Mouse (Mus musculus) cortical plate, adult 2 months (tissue): ENCODE results near the gene Fam149b. TPM values are rescaled to one million over a fixed set of nuclear protein-coding genes. Genes with fewer than 3 reads are reported as not detected.

Experiments
- H3K27ac ChIP-seq: fragments of 200-500 bp; 2 replicates; pipeline ENCODE4 v1.5.1; 2012; ENCODE audit warnings: low read length, control low read depth, inconsistent platforms; ENCODE audit not compliant: insufficient read depth
- H3K4me1 ChIP-seq: fragments of 200-500 bp; 2 replicates; pipeline ENCODE4 v1.6.1; 2011; ENCODE audit warnings: low read length; ENCODE audit not compliant: control insufficient read depth, insufficient read depth
- H3K4me3 ChIP-seq: fragments of 200-500 bp; 2 replicates; pipeline ENCODE4 v1.5.1; 2011; ENCODE audit warnings: mild to moderate bottlenecking, low read length, control low read depth; ENCODE audit not compliant: insufficient read depth
- CTCF ChIP-seq: fragments of 200-500 bp; IDR thresholded peaks from 2 replicates; pipeline ENCODE4 v1.5.1; 2011; ENCODE audit warnings: mild to moderate bottlenecking, control low read depth, low read length; ENCODE audit not compliant: insufficient read depth; ENCODE audit errors: extremely low read depth
- POLR2A ChIP-seq: fragments of 200-500 bp; IDR thresholded peaks from 2 replicates; pipeline ENCODE4 v1.6.1; 2011; ENCODE audit warnings: mild to moderate bottlenecking, low read length, control low read depth; ENCODE audit not compliant: insufficient read depth; ENCODE audit errors: extremely low read depth
- polyA plus RNA-seq: library from polyadenylated mRNA; depleted of rRNA; stranded (reverse); fragments of >200 nt; gene quantifications from 2 replicates; pipeline ENCODE4 v1.2.3, GENCODE M21; 2012; rRNA removed

Gene Fam149b
- polyA plus RNA-seq, 1 experiment: 56.6 TPM

- Histone ChIP-seq H3K4me3 (no peak overlapping the region), H3K27ac (no peak overlapping the region), H3K4me1 (no peaks in the 10 kb centered on the region)
- TF ChIP-seq CTCF: no peak
- TF ChIP-seq POLR2A: no peak
Observed at GRCm38 (mm10) chr14:20423046-20423445, 75.1 kb downstream of the Fam149b start.

GRCm38 (mm10) chr14:20428593-20428992 is 80.6 kb downstream of the Fam149b start:
- H3K4me3 ChIP-seq: no peak overlapping the region
- H3K27ac ChIP-seq: no peak overlapping the region
- no peaks in the 10 kb centered on the region for H3K4me1 ChIP-seq
- no peak for TF ChIP-seq POLR2A
- no peak for TF ChIP-seq CTCF

- TF ChIP-seq CTCF (no peak), POLR2A (no peak)
- no peak overlapping the region for H3K27ac ChIP-seq
- H3K4me3 ChIP-seq: no peak overlapping the region
- no peaks in the 10 kb centered on the region for H3K4me1 ChIP-seq
Observed at GRCm38 (mm10) chr14:20429833-20430232, 81.9 kb downstream of the Fam149b start.

- H3K4me1 ChIP-seq: no peaks in the 10 kb centered on the region
- no peak overlapping the region for H3K27ac ChIP-seq
- TF ChIP-seq CTCF: no peak
- no peak for TF ChIP-seq POLR2A
Observed at GRCm38 (mm10) chr14:20431726-20432125, 83.8 kb downstream of the Fam149b start.

GRCm38 (mm10) chr14:20432420-20432819 is 84.5 kb downstream of the Fam149b start:
- Histone ChIP-seq H3K4me1 (no peaks in the 10 kb centered on the region), H3K4me3 (no peak overlapping the region), H3K27ac (no peak overlapping the region)
- TF ChIP-seq CTCF (no peak), POLR2A (no peak)

More at GRCm38 (mm10) chr14:20431726-20432125, 83.8 kb downstream of the Fam149b start:
- H3K4me3 ChIP-seq: no peak overlapping the region

Other genes with a start within 250 kb of the Fam149b start
- 8.2 and 8.3 TPM in 2 replicates for gene Saysd1, start 209.6 kb upstream of the Fam149b start, polyA plus RNA-seq
- gene Kcnk5, start 166.4 kb upstream of the Fam149b start, polyA plus RNA-seq: 0.55 and 0.71 TPM in 2 replicates
- gene Kcnk16, start 79.0 kb upstream of the Fam149b start, polyA plus RNA-seq: not detected in 2 replicates
- 30.4 and 32.7 TPM in 2 replicates for gene Nudt13, start 53.5 kb upstream of the Fam149b start, polyA plus RNA-seq
- 31.8 and 32.5 TPM in 2 replicates for gene Ecd, start within 50 bp of the Fam149b start, polyA plus RNA-seq
- 37.0 and 37.2 TPM in 2 replicates for gene Dnajc9, start 40.7 kb downstream of the Fam149b start, polyA plus RNA-seq
- gene Mrps16, start 45.5 kb downstream of the Fam149b start, polyA plus RNA-seq: 44.9 and 45.4 TPM in 2 replicates
- gene Cfap70, start 104.1 kb downstream of the Fam149b start, polyA plus RNA-seq: 1.5 and 3.3 TPM in 2 replicates
- gene Anxa7, start 132.0 kb downstream of the Fam149b start, polyA plus RNA-seq: 86.0 and 89.0 TPM in 2 replicates
- 0.33 and 0.42 TPM in 2 replicates for gene Mss51, start 148.7 kb downstream of the Fam149b start, polyA plus RNA-seq
- 162 and 167 TPM in 2 replicates for gene Ppp3cb, start 198.4 kb downstream of the Fam149b start, polyA plus RNA-seq